Mouse (Mus musculus): ENCODE data around the gene Immp1l. TPM values are rescaled to one million over a fixed set of nuclear protein-coding genes. Genes with fewer than 3 reads are reported as not detected.

Gene Immp1l
- polyA plus RNA-seq, 1 experiment from 2014 or later: 141 TPM

- Histone ChIP-seq H3K4me3 (no peak overlapping the region), H3K27me3 (ENCODE audit: low read depth, poor library complexity, severe bottlenecking) (no peaks in the 10 kb centered on the region), H3K4me1 (no peaks in the 10 kb centered on the region), H3K27ac (replicated peaks) (no peak overlapping the region), H3K9me3 (replicated peaks) (no peaks in the 10 kb centered on the region), H3K36me3 (peaks cover 6% of the 10 kb centered on the region)
- 92% methylated on average over 4 of the region's 4 CpGs for WGBS
- DNase-seq (ENCODE audit: low spot score): no peak
Observed at GRCm38 (mm10) chr2:105953862-105954261, 49.4 kb downstream of the Immp1l start.

DNA sequence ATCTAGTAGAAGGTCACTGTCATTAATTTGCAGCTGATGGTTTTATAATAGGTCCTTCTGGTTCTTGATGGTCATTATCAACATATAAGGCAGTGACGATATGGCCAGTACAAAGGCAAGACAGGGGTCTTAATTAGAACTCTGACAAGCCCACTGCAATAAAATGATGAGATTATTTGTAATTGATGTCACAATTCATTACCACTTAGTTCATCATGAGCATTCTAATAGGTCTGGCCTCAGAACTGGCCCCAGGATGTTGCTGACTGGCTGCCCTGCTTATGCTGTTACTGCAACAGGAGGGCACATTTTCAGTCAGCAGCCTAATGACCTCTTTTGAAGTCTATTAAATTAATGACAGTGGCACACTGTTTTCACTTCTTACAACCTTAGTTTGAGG lies 59.0 kb downstream of the Immp1l start:
- H3K27me3 ChIP-seq (ENCODE audit: low read depth, poor library complexity, severe bottlenecking): no peaks in the 10 kb centered on the region
- H3K4me1 ChIP-seq: no peaks in the 10 kb centered on the region
- H3K9me3 ChIP-seq (replicated peaks): no peaks in the 10 kb centered on the region
- H3K4me3 ChIP-seq: no peak overlapping the region
- no peak overlapping the region for H3K27ac ChIP-seq (replicated peaks)
- H3K36me3 ChIP-seq: peaks cover 43% of the 10 kb centered on the region
- no peak for DNase-seq (ENCODE audit: low spot score)
- 93% methylated on average over 1 of the region's 1 CpGs for WGBS

DNA sequence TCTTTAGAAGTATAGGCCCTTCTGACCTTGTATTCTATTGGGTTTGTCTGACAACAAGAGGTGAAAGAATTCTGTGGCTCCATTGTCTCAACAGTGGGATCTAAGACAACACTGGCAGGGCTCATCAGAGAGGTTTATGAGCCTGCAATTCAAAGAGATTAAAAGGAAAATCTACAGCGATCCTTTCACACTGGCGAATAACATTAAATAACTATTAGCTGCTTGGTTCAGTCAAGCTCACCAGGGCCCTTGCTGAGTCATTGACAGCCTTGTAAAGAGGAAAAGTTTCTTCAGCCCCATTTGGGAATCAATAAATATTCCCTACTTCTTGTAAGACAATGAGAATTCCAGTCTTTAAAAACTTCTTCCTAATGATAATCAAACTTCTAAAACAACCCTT lies 69.5 kb downstream of the Immp1l start:
- DNase-seq (ENCODE audit: low spot score): no peak
- Histone ChIP-seq H3K9me3 (replicated peaks) (no peaks in the 10 kb centered on the region), H3K4me3 (no peak overlapping the region), H3K4me1 (peaks cover 33% of the 10 kb centered on the region), H3K27me3 (ENCODE audit: low read depth, poor library complexity, severe bottlenecking) (no peaks in the 10 kb centered on the region), H3K36me3 (peaks cover 14% of the 10 kb centered on the region), H3K27ac (replicated peaks) (no peak overlapping the region)
- WGBS: 7% methylated on average over 2 of the region's 2 CpGs

DNA sequence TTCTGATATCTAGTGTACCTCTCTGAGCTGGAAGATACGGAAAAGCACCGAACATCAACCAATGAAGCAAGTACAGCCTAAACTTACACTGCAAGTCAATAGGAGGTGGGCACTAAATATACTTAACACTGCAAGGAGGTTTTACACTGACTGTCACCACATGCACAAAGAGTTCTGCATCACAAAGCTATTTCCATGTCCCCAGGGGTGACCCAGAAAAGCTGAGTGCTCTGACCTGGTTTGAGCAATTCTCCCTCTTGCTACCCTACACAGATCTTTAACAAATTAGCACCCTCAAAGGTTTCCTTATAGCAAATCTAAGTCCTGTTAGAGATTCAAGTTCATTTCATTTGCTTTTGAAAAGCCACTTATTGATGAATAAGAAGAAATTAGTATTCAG lies 73.6 kb downstream of the Immp1l start:
- H3K27ac ChIP-seq (replicated peaks): no peak overlapping the region
- no peaks in the 10 kb centered on the region for H3K27me3 ChIP-seq (ENCODE audit: low read depth, poor library complexity, severe bottlenecking)
- peaks cover 22% of the 10 kb centered on the region for H3K4me1 ChIP-seq
- DNase-seq (ENCODE audit: low spot score): no peak
- H3K4me3 ChIP-seq: no peak overlapping the region
- 0 out of 2 replicates have a peak, but pooled peaks cover 6% of the 10 kb centered on the region for H3K36me3 ChIP-seq
- H3K9me3 ChIP-seq (replicated peaks): no peaks in the 10 kb centered on the region
- 96% methylated on average over 2 of the region's 2 CpGs for WGBS

DNA sequence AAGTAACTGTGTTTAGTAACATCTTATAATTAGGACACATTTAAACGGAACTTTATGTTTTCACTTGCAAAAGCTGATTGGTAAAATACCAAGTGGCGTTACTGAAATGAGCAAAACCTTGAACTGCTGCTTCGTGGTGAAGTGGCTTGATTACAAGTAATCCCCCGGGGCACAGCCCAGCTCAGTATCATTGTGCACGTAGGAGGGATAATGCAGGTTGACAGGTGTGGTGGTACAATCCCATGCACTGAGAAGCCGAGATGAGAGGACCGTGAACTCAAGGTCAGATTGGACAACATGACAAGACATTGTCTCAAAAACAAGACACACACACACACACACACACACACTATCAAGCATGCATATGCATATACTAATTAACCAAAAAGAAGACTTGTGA lies 80.8 kb downstream of the Immp1l start:
- Histone ChIP-seq H3K9me3 (replicated peaks) (0 out of 2 replicates have a peak, but pooled peaks cover 4% of the 10 kb centered on the region), H3K4me3 (no peak overlapping the region), H3K36me3 (peaks cover 10% of the 10 kb centered on the region; the same call in 1 of the 2 replicates), H3K27me3 (ENCODE audit: low read depth, poor library complexity, severe bottlenecking) (no peaks in the 10 kb centered on the region), H3K4me1 (peaks cover 17% of the 10 kb centered on the region), H3K27ac (replicated peaks) (no peak overlapping the region)
- 82% methylated on average over 7 of the region's 7 CpGs for WGBS
- DNase-seq (ENCODE audit: low spot score): no peak

DNA sequence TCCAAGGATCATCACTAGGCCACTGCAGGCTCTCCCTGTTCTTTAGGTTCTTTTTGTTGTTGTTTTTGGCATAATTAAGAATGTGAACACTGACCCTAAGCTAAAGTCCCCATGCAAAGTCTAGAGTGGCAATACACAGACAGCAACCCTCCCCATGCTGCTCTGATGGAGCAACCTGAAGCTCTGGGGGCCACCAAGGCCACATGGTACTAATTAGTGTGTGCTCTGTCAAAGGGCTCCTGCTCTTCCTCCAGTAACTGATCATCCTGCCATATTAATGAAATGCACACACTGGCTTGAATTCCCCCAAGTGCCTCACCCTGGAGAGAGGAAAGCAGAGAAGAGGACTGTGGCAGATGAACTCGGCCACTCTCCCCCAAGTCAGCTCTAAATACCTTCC lies 82.7 kb downstream of the Immp1l start:
- peaks cover 17% of the 10 kb centered on the region for H3K4me1 ChIP-seq
- DNase-seq (ENCODE audit: low spot score): no peak
- 0 out of 2 replicates have a peak, but pooled peaks cover 4% of the 10 kb centered on the region for H3K9me3 ChIP-seq (replicated peaks)
- H3K4me3 ChIP-seq: no peak overlapping the region
- H3K27me3 ChIP-seq (ENCODE audit: low read depth, poor library complexity, severe bottlenecking): no peaks in the 10 kb centered on the region
- WGBS: 31% methylated on average over 1 of the region's 1 CpGs
- peaks cover 7% of the 10 kb centered on the region; the same call in 1 of the 2 replicates for H3K36me3 ChIP-seq
- peak overlapping the region; percentile 59 for H3K27ac ChIP-seq (replicated peaks)

DNA sequence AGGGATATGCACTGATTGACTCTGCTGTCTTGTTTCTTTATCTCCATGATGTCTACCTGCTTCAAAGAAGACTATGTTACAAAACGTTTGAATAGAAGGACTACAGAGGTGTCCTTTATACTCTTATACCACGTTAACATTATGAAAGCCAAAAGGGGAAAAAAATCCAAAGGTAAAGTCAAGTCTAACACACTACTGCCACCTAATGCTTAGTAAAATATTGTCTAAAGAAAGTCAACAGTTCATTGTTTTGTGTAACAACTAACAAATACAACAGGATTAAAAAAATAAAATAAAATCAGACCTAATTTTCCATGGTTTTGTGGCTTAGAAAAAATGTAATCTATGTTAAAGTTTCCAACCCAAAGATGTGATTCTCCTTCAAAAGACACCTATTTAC lies 83.6 kb downstream of the Immp1l start:
- WGBS: 35% methylated on average over 2 of the region's 2 CpGs
- Histone ChIP-seq H3K9me3 (replicated peaks) (0 out of 2 replicates have a peak, but pooled peaks cover 4% of the 10 kb centered on the region), H3K4me1 (peaks cover 17% of the 10 kb centered on the region), H3K27me3 (ENCODE audit: low read depth, poor library complexity, severe bottlenecking) (no peaks in the 10 kb centered on the region), H3K27ac (replicated peaks) (no peak overlapping the region), H3K36me3 (peaks cover 7% of the 10 kb centered on the region; the same call in 1 of the 2 replicates), H3K4me3 (no peak overlapping the region)
- no peak for DNase-seq (ENCODE audit: low spot score)

DNA sequence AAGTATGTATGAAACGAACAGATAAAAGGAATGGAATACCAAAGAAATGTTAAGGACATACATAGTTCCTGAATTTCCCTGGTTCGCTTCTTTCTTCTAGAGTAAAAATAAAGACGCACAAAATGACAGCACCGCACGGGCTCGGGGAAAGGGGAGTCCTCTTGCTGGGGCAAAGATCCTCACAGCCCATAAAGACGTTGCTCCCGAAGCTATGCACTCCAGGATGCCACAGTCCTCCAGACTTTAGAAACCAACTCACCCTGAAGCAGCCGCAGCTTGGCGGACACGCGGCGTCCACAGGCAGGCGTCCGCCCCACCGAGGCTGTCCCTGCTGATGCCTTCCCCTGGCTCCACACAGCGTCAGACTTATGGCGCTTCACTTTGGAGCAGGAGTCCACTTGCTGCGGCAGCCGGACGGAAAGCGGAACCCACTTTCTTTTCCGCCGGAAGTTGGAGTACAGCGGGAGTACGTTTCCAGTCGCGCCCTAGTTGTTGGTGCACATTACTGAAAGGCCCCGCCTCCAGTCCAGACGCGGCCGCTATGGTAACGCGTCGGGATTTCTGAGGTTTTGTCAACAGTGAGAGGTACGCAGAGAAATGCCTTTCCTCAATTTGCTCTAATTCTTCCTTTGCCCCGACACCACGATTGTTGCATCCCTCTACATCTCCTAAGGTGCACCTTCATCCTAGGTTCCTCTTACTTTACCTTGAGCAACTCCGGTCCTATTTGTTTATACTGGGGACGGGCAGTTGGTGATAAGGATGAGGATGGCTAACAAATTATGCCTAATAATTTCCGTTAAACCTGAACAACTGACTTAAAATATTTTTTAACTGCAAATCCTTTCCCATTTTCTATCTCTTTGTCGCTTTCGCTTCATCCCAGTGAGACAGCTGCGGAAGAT lies 98.6 kb downstream of the Immp1l start, which contains the start of gene Dnajc24:
Gene Dnajc24, minus strand, starts transcription at position 715 of the 905 bp plus-strand sequence.
- Histone ChIP-seq H3K4me3 (peak within 1 kb of the TSS; percentile 87), H3K27ac (replicated peaks) (peak within 1 kb of the TSS; percentile 90), H3K36me3 (peaks cover 8% of the 10 kb centered on the region), H3K27me3 (ENCODE audit: low read depth, poor library complexity, severe bottlenecking) (no peaks in the 10 kb centered on the region), H3K4me1 (peaks cover 15% of the 10 kb centered on the region), H3K9me3 (replicated peaks) (no peaks in the 10 kb centered on the region)
- DNase-seq (ENCODE audit: low spot score): peak; percentile 93
- 2% methylated on average over 44 of the region's 44 CpGs for WGBS

- H3K4me3 ChIP-seq: no peak overlapping the region
- H3K9me3 ChIP-seq (replicated peaks): no peaks in the 10 kb centered on the region
- no peak overlapping the region for H3K27ac ChIP-seq (replicated peaks)
- no peak for DNase-seq (ENCODE audit: low spot score)
- no peaks in the 10 kb centered on the region for H3K36me3 ChIP-seq
- 78% methylated on average over 2 of the region's 2 CpGs for WGBS
- H3K27me3 ChIP-seq (ENCODE audit: low read depth, poor library complexity, severe bottlenecking): no peaks in the 10 kb centered on the region
- H3K4me1 ChIP-seq: peaks cover 6% of the 10 kb centered on the region
Observed at GRCm38 (mm10) chr2:106008415-106008814, 104.0 kb downstream of the Immp1l start.

Small RNAs within 50 kb of the gene (microRNA-seq; reads per million reads assigned to microRNA genes)
- not detected for gene Gm22002

Other genes with a start within 250 kb of the Immp1l start
- 39.0 and 40.1 TPM in 2 replicates for gene Pax6, start 235.7 kb upstream of the Immp1l start, polyA plus RNA-seq (2016; fragmentation: Nextera tagmentation; extraction: Ambion mirVana)
- 60.2 and 67.5 TPM in 2 replicates for gene Elp4, start 74 bp upstream of the Immp1l start, polyA plus RNA-seq (2016; fragmentation: Nextera tagmentation; extraction: Ambion mirVana)
- gene Dnajc24, start 98.9 kb downstream of the Immp1l start, polyA plus RNA-seq (2016; fragmentation: Nextera tagmentation; extraction: Ambion mirVana): 54.3 and 54.6 TPM in 2 replicates

All from midbrain, embryonic 10.5 days (tissue).